Mouse (Mus musculus): ENCODE measurements at regions not wholly inside any gene's neighbourhood (a gene's known extent, or its start where the extent isn't known, plus 50 kb on each side); places are given as distances from the start of the nearest gene placed in this dataset.

GRCm38 (mm10) chr13:83724995-83725394 lies 221.2 kb downstream of the Mef2c start:
- H3K36me3 ChIP-seq = no peaks in the 10 kb centered on the region
- no peak overlapping the region for H3K9ac ChIP-seq
- H3K27me3 ChIP-seq = peaks cover 98% of the 10 kb centered on the region
- ATAC-seq (ENCODE audit: low read depth) = no peak
- under 1% methylated on average over 11 of the region's 11 CpGs for WGBS (ENCODE audit: insufficient replicate concordance)
- DNase-seq = no peak
- no peaks in the 10 kb centered on the region for H3K9me3 ChIP-seq (replicated peaks)
- no peak overlapping the region for H3K4me3 ChIP-seq (replicated peaks)
- no peak overlapping the region for H3K27ac ChIP-seq
- H3K4me2 ChIP-seq = no peak overlapping the region
- peaks cover 5% of the 10 kb centered on the region; the same call in 1 of the 2 replicates for H3K4me1 ChIP-seq (replicated peaks)

GRCm38 (mm10) chr13:83725831-83726230 lies 222.0 kb downstream of the Mef2c start:
- Histone ChIP-seq H3K9ac (no peak overlapping the region), H3K27me3 (peaks cover 98% of the 10 kb centered on the region), H3K4me1 (replicated peaks) (peaks cover 9% of the 10 kb centered on the region; the same call in 1 of the 2 replicates), H3K36me3 (no peaks in the 10 kb centered on the region), H3K9me3 (replicated peaks) (no peaks in the 10 kb centered on the region), H3K4me2 (no peak overlapping the region), H3K4me3 (replicated peaks) (no peak overlapping the region), H3K27ac (no peak overlapping the region)
- no peak for ATAC-seq (ENCODE audit: low read depth)
- DNase-seq = no peak
- WGBS (ENCODE audit: insufficient replicate concordance) = 5% methylated on average over 13 of the region's 13 CpGs

GRCm38 (mm10) chr13:83726346-83726975 lies 222.6 kb downstream of the Mef2c start:
- H3K27me3 ChIP-seq = peaks cover 98% of the 10 kb centered on the region
- H3K4me3 ChIP-seq (replicated peaks) = no peak overlapping the region
- DNase-seq = no peak
- no peak overlapping the region for H3K9ac ChIP-seq
- H3K36me3 ChIP-seq = no peaks in the 10 kb centered on the region
- WGBS (ENCODE audit: insufficient replicate concordance) = 6% methylated on average over 13 of the region's 13 CpGs
- H3K4me1 ChIP-seq (replicated peaks) = peaks cover 9% of the 10 kb centered on the region; the same call in 1 of the 2 replicates
- H3K4me2 ChIP-seq = no peak overlapping the region
- no peaks in the 10 kb centered on the region for H3K9me3 ChIP-seq (replicated peaks)
- ATAC-seq (ENCODE audit: low read depth) = no peak
- H3K27ac ChIP-seq = no peak overlapping the region

GRCm38 (mm10) chr13:83727051-83727765 lies 223.4 kb downstream of the Mef2c start:
- H3K27me3 ChIP-seq = peaks cover 98% of the 10 kb centered on the region
- ATAC-seq (ENCODE audit: low read depth) (no peak), DNase-seq (no peak)
- peaks cover 9% of the 10 kb centered on the region; the same call in 1 of the 2 replicates for H3K4me1 ChIP-seq (replicated peaks)
- H3K4me2 ChIP-seq = no peak overlapping the region
- no peaks in the 10 kb centered on the region for H3K9me3 ChIP-seq (replicated peaks)
- H3K4me3 ChIP-seq (replicated peaks) = no peak overlapping the region
- 2% methylated on average over 37 of the region's 38 CpGs for WGBS (ENCODE audit: insufficient replicate concordance)
- no peaks in the 10 kb centered on the region for H3K36me3 ChIP-seq
- no peak overlapping the region for H3K9ac ChIP-seq
- no peak overlapping the region for H3K27ac ChIP-seq

GRCm38 (mm10) chr13:83727766-83728395 lies 224.0 kb downstream of the Mef2c start:
- no peak for DNase-seq
- 8% methylated on average over 9 of the region's 9 CpGs for WGBS (ENCODE audit: insufficient replicate concordance)

GRCm38 (mm10) chr13:83728421-83729010 lies 224.7 kb downstream of the Mef2c start:
- peaks cover 9% of the 10 kb centered on the region; the same call in 1 of the 2 replicates for H3K4me1 ChIP-seq (replicated peaks)
- peaks cover 98% of the 10 kb centered on the region for H3K27me3 ChIP-seq
- H3K4me2 ChIP-seq = no peak overlapping the region
- ATAC-seq (ENCODE audit: low read depth) (no peak), DNase-seq (no peak)
- no peak overlapping the region for H3K4me3 ChIP-seq (replicated peaks)
- H3K9me3 ChIP-seq (replicated peaks) = no peaks in the 10 kb centered on the region
- no peaks in the 10 kb centered on the region for H3K36me3 ChIP-seq
- H3K27ac ChIP-seq = no peak overlapping the region
- WGBS (ENCODE audit: insufficient replicate concordance) = 9% methylated on average over 5 of the region's 5 CpGs
- H3K9ac ChIP-seq = no peak overlapping the region

More at GRCm38 (mm10) chr13:83727766-83728395, 224.0 kb downstream of the Mef2c start:
- Histone ChIP-seq H3K9me3 (replicated peaks) (no peaks in the 10 kb centered on the region), H3K4me3 (replicated peaks) (no peak overlapping the region), H3K9ac (no peak overlapping the region), H3K27ac (no peak overlapping the region), H3K27me3 (peaks cover 98% of the 10 kb centered on the region), H3K4me2 (no peak overlapping the region), H3K36me3 (no peaks in the 10 kb centered on the region), H3K4me1 (replicated peaks) (peaks cover 9% of the 10 kb centered on the region; the same call in 1 of the 2 replicates)
- no peak for ATAC-seq (ENCODE audit: low read depth)

GRCm38 (mm10) chr13:83729331-83730009 lies 225.6 kb downstream of the Mef2c start:
- Histone ChIP-seq H3K4me1 (replicated peaks) (peaks cover 9% of the 10 kb centered on the region; the same call in 1 of the 2 replicates), H3K27ac (no peak overlapping the region), H3K4me2 (peak overlapping the region; percentile 74), H3K9ac (no peak overlapping the region), H3K4me3 (replicated peaks) (peak overlapping the region; percentile 17), H3K36me3 (no peaks in the 10 kb centered on the region), H3K9me3 (replicated peaks) (no peaks in the 10 kb centered on the region), H3K27me3 (peaks cover 98% of the 10 kb centered on the region)
- under 1% methylated on average over 31 of the region's 33 CpGs for WGBS (ENCODE audit: insufficient replicate concordance)
- DNase-seq (no peak), ATAC-seq (ENCODE audit: low read depth) (no peak)

GRCm38 (mm10) chr13:83730155-83730712 lies 226.4 kb downstream of the Mef2c start:
- peaks cover 92% of the 10 kb centered on the region for H3K27me3 ChIP-seq
- H3K9me3 ChIP-seq (replicated peaks) = no peaks in the 10 kb centered on the region
- peak overlapping the region; percentile 57 for H3K4me3 ChIP-seq (replicated peaks)
- WGBS (ENCODE audit: insufficient replicate concordance) = under 1% methylated on average over 16 of the region's 16 CpGs
- no peak overlapping the region for H3K27ac ChIP-seq
- H3K4me2 ChIP-seq = peak overlapping the region; percentile 74
- no peak for ATAC-seq (ENCODE audit: low read depth)
- H3K9ac ChIP-seq = peak overlapping the region; percentile 41; the same call in 1 of the 2 replicates
- H3K36me3 ChIP-seq = no peaks in the 10 kb centered on the region
- DNase-seq = no peak
- peaks cover 9% of the 10 kb centered on the region; the same call in 1 of the 2 replicates for H3K4me1 ChIP-seq (replicated peaks)

- DNase-seq (no peak), ATAC-seq (ENCODE audit: low read depth) (peak; percentile 64)
- H3K27ac ChIP-seq = no peak overlapping the region
- H3K9ac ChIP-seq = peak overlapping the region; percentile 41; the same call in 1 of the 2 replicates
- H3K4me1 ChIP-seq (replicated peaks) = peaks cover 9% of the 10 kb centered on the region; the same call in 1 of the 2 replicates
- no peaks in the 10 kb centered on the region for H3K36me3 ChIP-seq
- H3K27me3 ChIP-seq = peaks cover 92% of the 10 kb centered on the region
- H3K4me3 ChIP-seq (replicated peaks) = peak overlapping the region; percentile 57
- WGBS (ENCODE audit: insufficient replicate concordance) = under 1% methylated on average over 88 of the region's 91 CpGs
- no peaks in the 10 kb centered on the region for H3K9me3 ChIP-seq (replicated peaks)
- H3K4me2 ChIP-seq = peak overlapping the region; percentile 74
These were observed 227.1 kb downstream of the Mef2c start for GRCm38 (mm10) chr13:83730713-83731480.

- Histone ChIP-seq H3K9ac (peak overlapping the region; percentile 41; the same call in 1 of the 2 replicates), H3K4me2 (peak overlapping the region; percentile 74), H3K36me3 (no peaks in the 10 kb centered on the region), H3K9me3 (replicated peaks) (no peaks in the 10 kb centered on the region), H3K27me3 (peaks cover 89% of the 10 kb centered on the region), H3K27ac (no peak overlapping the region), H3K4me1 (replicated peaks) (peaks cover 9% of the 10 kb centered on the region; the same call in 1 of the 2 replicates), H3K4me3 (replicated peaks) (peak overlapping the region; percentile 57)
- 2% methylated on average over 8 of the region's 10 CpGs for WGBS (ENCODE audit: insufficient replicate concordance)
- ATAC-seq (ENCODE audit: low read depth) (no peak), DNase-seq (no peak)
These were observed 227.7 kb downstream of the Mef2c start for GRCm38 (mm10) chr13:83731481-83732006.
